Mouse (Mus musculus) cerebellum, postnatal 36 days (tissue): ENCODE results near the gene Aspscr1.
A peak's percentile ranks its signal among the peaks of the same experiment; 100 is the strongest.
"Not testable (repeated sequence)": the region's sequence is repeated elsewhere in the genome, so short reads cannot be mapped to it uniquely, and the experiment has no call there.

ENCODE experiments used
- DNase-seq, 2 experiments: peaks; one replicate each; pipeline ENCODE4 v3.0.0; 2021 to 2022; ENCODE audit warnings: mixed read lengths in 2 of 2

Gene Aspscr1

DNA sequence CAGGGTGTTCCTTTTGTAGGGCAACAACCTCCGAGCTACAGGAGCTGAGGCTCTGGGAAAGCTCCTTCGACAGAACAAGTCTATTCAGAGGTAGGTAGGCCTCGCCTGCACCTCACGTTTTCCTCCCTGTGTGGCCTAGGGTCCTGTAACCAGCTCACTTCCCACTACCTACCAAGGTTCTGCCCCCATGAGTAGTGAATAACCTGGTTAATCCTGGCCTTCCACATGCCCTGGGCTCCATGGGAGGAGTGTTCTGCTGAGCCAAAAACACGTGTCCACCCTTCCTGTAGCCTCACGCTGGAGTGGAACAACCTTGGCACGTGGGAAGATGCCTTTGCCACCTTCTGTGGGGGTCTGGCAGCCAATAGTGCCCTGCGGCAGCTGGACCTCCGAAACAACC is 42.4 kb downstream of the Aspscr1 start:
- DNase-seq, result no peak

DNA sequence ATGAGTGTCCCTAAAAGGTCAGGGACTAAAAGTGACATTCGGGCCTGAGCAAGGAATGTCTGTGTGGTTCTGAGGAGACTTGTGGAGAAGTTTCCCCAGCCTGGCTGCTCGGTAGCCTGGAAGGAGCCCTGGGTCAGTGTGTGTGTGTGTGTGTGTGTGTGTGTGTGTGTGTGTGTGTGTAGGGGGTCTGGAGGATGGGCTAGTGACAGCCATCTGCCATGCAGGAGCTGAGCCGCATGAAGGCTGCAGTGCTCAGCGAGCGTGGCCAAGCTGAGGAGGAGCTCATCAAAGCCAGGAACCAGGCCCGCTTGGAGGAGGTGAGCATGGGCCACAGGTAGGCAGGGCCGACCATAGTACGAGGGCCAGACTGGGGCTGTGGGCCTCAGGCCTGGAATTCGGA is 46.5 kb downstream of the Aspscr1 start:
- no peak for DNase-seq

DNA sequence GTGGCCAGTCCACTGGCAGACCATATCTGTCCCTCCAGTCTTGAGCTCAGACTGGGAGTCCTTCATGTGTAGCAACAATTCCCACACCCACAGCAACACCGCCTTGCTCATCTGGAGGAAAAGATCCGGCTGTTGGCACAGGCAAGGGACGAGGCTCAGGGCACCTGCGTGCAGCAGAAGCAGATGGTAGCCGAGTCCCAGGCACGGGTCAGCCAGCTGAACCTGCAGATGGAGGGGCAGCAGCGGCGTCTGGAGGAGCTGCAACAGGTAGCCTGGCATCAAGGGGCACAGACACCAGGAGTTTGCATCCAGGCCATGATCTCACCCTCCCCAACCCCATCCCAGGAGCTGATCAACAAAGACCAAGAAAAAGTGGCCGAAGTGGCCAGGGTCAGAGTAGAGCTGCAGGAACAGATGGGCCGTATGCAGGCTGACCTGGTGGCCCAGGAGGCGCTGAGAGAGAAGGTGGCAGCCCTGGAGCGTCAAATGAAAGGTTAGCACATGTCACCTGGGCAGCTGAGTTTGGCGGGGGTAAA is 47.1 kb downstream of the Aspscr1 start:
- no peak for DNase-seq

DNA sequence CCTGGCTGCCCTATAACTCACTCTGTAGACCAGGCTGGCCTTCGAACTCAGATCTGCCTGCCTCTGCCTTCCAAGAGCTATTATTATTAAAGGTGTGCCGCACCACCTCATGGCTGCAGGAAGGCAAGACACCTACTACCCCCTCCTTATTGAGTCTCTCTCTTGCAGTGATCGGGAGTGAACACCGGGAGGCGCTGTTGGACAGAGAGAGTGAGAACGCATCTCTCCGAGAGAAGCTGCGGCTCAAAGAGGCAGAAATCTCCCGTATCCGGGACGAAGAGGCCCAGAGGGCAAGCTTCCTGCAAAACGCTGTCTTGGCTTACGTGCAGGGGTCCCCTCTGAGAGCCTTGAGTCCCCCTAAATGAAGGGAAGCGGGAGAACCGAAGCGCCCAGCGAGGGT is 47.7 kb downstream of the Aspscr1 start:
- peak; percentile 92 to 93 for DNase-seq

DNA sequence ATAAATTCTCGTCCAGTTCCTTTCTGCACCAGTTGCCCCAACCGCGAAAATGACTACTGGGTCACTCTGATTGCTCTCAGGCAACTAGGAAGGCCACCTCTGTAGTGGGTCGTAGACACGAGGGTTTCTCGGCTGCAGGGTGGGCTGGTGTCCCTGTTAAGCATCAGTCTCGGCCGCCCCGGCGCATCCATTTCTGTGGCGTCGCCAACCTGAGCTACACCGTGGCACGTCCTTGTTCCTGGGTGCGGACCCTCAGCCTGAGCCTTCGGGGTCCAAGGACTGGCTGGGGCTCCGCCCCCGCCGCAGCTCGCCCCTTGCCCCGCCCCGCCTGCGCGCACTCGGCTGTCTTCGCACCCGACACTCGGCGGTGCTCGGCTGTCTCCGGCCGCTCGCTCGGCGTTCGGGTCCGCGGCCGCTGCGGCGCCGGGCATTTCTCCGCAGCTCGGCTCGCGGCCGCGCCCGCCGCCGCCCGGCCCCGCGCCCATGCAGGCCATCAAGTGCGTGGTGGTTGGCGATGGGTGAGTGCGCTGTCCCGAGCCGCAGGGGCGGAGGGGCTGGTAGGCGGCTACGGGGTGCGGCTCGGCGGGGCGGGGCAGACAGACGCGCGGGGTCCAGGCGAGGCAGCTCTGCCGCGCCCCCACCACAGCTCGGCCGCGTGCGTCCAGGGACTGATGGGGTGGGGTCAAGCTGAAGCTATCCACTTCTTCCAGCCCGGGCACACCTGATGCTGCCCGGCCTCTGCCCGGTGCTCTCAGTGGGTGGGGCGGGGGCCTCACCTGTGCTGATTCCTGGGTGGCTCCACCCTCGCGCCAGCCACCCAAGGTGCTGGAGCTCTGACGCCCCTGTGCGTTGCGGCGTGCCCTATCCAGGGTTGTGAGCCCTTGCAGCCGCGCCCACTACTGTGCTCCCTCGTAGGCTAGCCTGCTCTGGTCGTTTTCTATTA is 48.6 kb downstream of the Aspscr1 start, which contains the start of gene Rac3:
Gene Rac3, plus strand, starts transcription at position 347 of the 943 bp plus-strand sequence.
- DNase-seq, result peak; percentile 76 to 80

DNA sequence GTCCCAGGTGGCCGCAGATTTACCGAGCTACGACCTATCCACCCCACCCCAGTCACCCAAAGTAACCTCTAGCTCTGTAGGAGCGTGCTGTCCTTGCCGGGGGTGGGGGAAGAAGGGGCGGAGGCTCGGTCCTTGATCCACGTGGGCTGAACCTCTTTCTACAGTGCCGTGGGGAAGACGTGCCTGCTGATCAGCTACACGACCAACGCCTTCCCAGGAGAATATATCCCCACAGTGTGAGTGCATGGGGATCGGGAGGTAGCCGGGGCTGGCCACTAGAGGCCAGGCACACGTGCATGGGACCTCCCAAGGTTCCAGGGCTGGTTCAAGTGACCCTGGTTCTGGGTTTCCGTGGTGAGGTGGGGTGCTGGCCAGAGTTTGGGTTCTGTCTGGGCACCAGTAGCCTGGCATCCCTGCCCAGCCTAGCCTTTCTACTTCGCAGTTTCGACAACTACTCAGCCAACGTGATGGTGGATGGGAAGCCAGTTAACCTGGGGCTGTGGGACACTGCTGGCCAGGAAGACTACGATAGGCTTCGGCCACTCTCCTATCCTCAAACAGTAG is 49.4 kb downstream of the Aspscr1 start:
- DNase-seq, result no peak

DNA sequence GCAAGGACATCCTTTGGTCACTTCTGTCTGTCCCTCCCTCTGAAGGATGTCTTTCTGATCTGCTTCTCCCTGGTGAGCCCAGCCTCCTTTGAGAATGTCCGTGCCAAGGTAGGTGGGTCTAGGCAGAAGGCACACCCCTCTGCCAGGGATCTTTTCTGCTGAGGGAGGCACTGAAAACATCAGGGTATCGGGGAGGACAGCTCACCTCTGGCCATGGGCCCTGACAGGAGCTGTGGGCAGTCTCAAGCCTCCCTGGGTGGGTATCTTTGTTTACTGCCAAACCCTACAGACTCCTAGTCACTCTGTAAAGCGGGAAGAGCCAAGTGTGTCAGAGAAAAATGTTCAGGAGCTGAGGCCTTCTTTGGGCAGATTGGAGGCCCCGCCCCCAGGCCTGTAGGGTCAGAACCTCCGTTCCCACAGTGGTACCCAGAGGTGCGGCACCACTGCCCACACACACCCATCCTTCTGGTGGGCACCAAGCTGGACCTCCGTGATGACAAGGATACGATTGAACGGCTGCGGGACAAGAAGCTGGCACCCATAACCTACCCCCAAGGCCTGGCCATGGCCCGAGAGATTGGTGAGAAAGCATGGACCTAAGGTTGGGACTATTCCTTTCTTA is 50.1 kb downstream of the Aspscr1 start:
- DNase-seq, result no peak

DNA sequence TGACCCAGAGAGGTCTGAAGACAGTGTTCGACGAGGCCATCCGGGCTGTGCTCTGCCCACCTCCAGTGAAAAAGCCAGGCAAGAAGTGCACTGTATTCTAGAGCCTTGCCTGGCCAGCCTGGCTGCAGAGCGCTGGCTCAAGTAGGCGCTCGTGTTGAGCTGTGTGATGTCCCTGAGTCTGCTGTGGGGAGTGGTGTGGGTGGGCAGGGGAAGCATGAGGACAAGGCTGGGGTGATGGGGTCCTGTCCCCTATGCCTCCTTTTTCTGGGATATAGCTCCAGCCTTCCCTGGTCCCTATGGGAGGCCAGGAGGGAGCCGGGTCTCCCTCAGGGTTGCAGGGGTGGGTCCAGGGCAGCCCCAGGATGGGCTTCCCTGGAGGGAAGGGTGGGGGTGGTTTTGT is 50.7 kb downstream of the Aspscr1 start:
- no peak for DNase-seq

DNA sequence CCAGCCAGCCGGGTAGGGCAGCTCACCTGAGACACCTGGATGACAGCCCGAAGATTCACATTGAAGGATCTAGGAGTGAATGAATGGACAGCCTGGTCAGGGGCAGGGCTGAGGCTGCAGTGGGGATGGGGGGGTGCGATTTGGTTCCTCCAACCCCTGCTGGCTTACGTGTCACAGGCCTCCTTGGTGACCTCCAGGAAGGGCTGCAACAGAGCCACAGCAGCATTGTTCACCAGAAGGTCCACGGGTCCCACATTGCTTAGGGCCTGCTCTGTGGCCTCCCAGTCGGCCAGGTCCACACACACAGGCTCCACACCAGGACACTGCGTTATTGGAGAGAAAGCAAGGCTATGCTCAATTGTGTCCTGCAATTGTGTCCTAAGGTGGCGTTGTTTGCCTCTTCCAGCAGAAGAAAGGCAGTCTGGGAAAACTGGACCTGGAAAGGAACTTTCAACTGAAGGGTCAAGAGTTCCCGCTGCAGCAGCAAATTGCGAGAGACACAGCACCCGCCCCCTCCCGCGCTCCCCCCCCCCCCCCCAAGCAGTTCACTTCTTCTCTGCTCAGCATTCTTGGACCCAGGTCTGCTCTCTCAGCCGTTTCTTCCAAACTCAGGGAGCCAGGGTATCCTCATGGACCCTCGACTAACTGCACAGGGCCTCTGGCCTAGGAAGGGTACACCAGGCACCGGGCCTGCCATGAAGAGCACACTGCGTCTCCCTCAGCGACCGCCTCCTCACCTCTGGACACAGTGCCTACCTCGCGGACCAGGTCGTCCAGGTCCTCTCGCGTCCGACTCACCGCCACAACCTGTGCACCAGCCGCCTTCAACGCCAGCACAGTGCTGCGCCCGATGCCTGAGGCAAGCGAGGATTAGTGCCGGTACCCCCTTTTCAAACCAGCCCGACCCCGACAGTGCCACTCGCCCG is 53.7 kb downstream of the Aspscr1 start:
- no peak for DNase-seq

DNA sequence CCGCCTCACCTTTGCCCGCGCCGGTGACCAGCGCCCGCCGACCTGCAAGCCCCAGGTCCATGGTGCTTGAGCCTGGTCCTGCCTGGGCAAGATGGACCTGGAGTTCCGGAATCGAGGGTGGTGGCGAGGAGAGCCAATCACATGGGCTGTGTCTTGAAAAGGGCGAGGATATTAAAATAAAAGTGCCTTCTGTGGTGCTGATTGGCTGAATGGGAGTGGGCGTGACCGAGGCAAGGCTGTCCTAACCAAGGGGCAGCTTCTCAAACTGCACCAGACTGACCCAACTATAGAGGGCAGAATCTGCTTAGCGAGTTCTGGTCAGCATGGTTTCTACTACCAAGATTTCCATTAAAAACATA is 54.4 kb downstream of the Aspscr1 start, which contains the start of gene Dcxr:
Gene Dcxr, minus strand, starts transcription at position 113 of the 359 bp plus-strand sequence.
- DNase-seq, result peak; percentile 78 to 80

DNA sequence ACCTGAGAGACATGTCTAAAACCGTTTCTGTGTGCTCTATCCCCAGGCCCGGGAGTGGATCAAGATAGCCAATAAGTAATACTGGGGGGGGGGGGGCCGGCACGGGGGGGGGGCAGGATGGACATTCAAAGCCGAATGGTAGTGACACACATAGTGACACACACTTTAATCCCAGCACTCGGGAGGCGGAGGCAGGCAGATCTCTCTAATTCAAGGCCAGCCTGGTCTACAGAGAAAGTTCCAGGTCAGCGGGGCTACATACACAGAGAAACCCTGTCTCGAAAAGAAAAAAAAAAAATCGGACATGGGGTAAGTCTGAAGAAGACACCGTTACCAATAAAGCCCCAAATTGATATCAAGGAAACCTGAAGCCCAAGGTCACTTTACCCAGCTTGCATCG is 54.8 kb downstream of the Aspscr1 start:
- no peak for DNase-seq

DNA sequence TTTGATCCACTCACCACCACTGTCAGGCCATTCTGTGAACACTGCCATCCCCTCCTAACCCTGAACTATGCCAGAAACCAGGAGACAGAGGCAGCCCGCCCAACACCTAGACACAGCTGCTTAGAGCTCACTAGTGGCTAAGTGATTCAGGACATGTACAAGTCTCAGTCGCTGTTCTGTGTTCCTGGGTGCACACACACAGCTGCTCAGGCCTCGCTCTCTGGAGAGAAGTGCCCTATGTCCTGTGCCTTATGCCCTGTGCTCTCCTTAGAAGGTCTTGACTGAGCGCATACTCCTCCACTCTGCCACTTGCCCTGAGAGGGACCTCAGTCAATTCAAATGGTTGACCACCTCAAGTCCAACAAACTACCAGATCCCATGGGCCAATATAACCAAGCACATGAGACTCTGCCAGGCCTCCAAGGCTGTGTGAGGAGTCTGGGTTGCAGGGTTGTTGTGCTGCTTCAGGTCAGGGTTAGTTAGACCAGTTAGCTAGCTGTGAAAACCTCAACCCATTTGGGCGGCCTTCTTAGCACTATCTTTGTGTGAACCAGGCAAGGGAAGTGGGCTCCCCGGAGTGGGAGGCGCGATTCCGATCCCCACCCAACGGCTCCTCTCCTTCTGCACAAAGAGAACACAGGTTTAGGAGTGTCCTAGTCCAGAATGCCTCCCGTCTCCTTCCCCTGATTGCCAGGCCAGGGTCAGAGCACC is 55.9 kb downstream of the Aspscr1 start:
- DNase-seq, result no peak

DNA sequence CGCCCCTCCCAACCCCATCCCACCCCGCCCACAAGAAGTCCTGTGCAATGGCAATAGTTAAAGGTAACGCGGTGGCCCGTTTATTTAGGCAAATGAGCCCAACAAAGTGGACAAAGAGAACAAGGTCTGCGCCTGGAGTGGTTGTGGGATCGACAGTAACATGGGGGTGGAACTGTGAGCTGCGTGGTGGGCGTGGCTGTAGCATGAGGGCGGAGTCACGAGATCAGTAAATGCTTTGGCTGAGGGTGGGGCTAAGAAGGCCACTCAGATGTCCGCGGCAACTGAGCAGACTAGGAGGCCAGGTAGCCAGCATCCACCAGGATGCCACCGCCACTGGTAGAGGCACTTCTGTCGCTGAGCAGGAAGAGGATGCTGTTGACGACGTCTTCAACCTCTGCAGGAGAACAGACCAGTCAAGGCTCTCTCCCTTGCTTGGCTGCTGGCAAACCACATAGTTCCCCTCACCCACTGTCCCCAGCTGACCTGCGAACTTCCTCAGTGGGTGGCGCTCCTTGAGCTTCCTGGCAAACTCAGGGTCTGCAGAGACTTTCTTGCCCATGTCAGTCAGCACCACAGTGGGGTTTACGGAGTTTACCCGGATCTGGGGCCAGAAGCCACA is 56.8 kb downstream of the Aspscr1 start:
- not testable (repeated sequence) for DNase-seq

DNA sequence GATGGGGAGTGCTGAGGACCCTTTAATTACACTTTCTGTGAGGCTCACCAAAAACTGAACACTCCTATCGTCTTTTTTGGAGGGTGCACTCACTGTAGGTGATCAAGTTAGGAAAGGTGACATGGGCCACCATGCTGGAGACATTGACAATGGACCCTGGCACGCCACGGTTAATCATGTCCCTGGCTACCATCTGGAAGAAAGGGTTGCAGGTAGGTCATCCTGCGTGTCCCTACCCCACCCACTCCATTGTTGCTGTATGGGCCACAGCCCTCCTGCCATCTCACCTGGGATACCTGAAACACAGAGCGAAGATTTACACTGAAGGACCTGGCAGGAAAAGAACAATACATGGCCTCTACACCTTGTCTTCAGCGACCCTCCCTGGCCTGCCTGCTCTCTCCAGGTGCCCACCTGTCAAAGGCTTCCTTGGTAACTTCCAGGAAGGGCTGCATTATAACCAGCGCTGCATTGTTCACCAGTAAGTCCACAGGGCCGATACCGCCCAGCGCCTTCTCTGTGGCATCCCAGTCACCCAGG is 57.6 kb downstream of the Aspscr1 start:
- DNase-seq, result no peak

DNA sequence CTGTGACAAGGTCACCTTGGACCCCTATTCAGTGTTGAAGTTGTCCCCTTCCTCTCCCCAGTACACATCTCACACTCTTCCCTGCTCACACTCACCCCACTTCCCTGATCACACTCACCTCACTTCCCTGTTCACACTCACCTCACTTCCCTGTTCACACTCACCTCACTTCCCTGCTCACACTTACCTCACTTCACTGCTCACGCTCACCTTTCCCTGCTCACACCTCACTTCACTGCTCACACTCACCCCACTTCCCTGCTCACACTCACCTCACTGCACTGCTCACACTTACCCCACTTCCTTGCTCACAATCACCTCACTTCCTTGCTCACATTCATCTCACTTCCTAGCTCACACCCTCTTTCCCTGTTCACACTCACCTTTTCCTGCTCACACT is 58.6 kb downstream of the Aspscr1 start:
- DNase-seq, result no peak

DNA sequence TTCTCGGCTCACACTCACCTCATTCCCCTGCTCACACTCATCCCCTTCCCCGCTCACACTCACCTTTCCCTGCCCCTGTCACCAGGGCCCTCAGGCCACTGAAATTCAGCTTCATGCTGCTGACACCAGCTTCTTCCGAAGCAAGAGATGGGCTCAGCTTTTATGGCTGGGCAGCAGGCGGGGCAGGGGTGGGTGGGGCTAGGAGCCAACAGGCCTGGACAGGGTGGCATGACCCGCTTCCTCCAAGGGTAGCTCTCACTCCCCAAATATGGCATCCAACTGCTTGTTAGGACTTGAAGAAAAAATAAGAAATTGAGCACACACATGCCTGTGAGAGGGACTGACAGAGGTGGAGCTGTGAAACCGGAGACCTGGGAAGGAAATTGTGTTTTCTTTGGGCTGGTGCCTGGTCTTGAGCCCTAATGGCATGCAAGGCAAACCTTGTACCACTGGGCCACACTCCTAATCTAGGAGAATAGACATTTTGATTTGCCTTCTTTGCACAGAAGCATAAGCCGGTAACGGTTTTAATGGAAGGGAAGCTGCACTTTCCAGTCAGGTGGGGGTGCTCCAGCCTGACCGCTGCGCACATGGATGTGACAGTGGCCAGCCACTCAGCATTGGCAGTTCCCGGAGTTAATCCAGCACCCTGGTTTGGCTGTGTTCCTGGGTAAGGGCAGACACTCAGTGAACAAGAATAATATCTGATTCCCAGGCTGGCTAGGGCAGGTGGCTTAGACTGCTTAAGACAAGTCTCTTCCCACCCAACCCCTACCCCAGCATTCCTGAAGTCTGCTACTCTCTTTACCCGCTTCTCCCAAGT is 59.3 kb downstream of the Aspscr1 start, which contains the start of gene Cbr2:
Gene Cbr2, minus strand, starts transcription at position 257 of the 823 bp plus-strand sequence.
- DNase-seq, result no peak

DNA sequence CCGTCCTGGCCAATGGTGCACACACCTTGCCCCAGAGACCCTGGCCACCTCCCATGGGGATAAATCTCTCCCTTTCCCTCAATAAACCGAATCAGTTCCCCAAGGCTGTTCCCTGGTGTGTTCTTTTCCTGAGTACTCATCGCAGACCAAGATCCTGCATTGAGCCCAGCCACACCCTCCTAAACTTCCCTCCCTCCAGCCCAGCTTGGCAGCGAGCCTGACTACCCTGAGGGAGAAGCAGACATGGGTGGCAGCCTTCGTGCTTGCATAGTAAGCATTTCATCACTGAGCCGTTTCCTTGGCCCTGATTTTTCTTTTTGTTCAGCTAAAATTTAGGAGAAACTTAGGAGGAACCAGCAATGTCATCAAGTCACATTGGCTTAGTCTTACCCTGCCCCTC is 60.7 kb downstream of the Aspscr1 start:
- no peak for DNase-seq

DNA sequence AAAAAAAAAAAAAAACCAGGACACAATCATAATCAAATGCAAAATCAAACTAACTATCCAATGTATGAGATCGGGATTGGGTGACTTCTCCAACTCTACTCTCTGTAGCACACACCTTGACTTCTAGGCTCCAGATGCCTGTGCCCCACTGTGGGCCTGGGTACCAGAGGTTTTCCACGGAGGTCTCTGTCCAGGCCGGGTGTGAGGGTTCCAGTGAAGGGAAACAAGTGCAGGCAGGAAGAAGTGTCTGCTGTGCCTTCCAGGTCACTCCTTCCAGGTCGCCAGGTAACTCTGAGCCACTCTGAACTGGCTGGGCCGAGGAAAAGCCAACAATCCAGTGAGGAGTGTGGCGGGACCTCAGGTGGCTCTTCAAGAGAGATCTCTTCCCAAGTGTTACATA is 63.7 kb downstream of the Aspscr1 start:
- DNase-seq, result no peak

DNA sequence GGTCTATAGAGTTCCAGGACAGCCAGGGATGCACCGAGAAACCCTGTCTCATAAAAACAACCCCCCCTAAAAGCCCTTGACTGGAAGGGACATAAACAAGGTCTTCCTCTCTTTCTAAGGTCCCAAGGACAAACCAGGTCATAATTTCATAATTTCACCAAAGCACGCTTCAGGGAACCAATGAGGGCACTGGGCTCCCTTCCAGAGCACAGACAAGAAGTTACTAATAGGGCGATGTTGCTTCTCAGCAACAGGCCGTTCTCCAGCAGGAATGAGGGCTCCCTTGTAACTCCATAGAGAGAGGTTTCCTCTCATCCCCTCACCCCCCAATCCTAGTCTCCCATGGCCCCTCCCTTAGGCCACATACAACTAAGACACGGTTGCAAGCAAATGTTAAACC is 68.2 kb downstream of the Aspscr1 start:
- no peak for DNase-seq

DNA sequence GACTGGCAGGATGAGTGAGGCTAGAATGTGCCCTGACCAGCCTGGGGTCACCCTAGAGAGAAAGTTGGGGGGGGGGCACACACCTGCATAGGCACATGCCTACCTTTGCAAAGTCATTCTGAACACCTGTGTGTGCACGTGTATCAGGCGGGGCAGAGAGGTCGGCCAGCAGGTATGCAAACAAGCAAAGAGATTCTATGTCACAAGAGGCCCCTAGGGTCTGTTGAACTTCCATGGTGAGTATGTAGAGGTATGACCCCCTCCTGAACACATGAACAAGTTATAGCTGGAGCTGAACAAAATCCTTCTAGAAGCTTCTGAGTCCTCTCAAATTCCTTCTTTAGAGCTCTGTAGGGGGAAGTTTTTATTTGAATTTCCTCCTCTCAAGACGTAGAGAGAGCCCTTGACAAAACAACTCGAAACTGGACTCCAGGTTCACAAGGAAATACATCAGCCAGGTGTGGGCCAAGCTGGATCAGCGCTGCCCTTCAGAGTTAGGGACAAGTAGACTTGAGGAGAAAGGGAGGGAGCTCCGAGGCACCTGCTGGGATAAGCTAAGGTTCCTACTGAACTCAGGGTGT is 71.4 kb downstream of the Aspscr1 start:
- no peak for DNase-seq
